Mouse (Mus musculus): ENCODE measurements around the gene Fosl2. TPM values are rescaled to one million over a fixed set of nuclear protein-coding genes. Genes with fewer than 3 reads are reported as not detected.

Gene Fosl2
- total RNA-seq, 2 experiments from 2014 or later, result 70.1 to 71.4 TPM

- peak; percentile 45 to 75 for DNase-seq (ENCODE audit: low spot score in 2 of 2)
Measured at GRCm38 (mm10) chr5:32133549-32134004, 2.0 kb upstream of the Fosl2 start.

GRCm38 (mm10) chr5:32134051-32134732 is 1.4 kb upstream of the Fosl2 start:
- peak in 1 of 2 experiments; percentile 15 for DNase-seq (ENCODE audit: low spot score in 2 of 2)

- no peak for DNase-seq (ENCODE audit: low spot score in 2 of 2)
Measured at GRCm38 (mm10) chr5:32134903-32135335, 682 bp upstream of the Fosl2 start.

GRCm38 (mm10) chr5:32136301-32136863 is 781 bp downstream of the Fosl2 start:
- peak; percentile 50 to 56 for DNase-seq (ENCODE audit: low spot score in 2 of 2)

- DNase-seq (ENCODE audit: low spot score in 2 of 2), result no peak
Measured at GRCm38 (mm10) chr5:32137106-32137522, 1.5 kb downstream of the Fosl2 start.

GRCm38 (mm10) chr5:32138446-32139195 is 3.0 kb downstream of the Fosl2 start:
- peak in 1 of 2 experiments; percentile 17 for DNase-seq (ENCODE audit: low spot score in 2 of 2)

GRCm38 (mm10) chr5:32139516-32140037 is 4.0 kb downstream of the Fosl2 start:
- DNase-seq (ENCODE audit: low spot score in 2 of 2), result peak in 1 of 2 experiments; percentile 82

- DNase-seq (ENCODE audit: low spot score in 2 of 2), result no peak
Measured at GRCm38 (mm10) chr5:32141899-32142298, 6.3 kb downstream of the Fosl2 start.

GRCm38 (mm10) chr5:32143433-32143970 is 7.9 kb downstream of the Fosl2 start:
- DNase-seq (ENCODE audit: low spot score in 2 of 2), result no peak

GRCm38 (mm10) chr5:32146281-32146680 is 10.7 kb downstream of the Fosl2 start:
- DNase-seq (ENCODE audit: low spot score in 2 of 2), result no peak

- no peak for DNase-seq (ENCODE audit: low spot score in 2 of 2)
Measured at GRCm38 (mm10) chr5:32148593-32148992, 13.0 kb downstream of the Fosl2 start.

- no peak for DNase-seq (ENCODE audit: low spot score in 2 of 2)
Measured at GRCm38 (mm10) chr5:32151244-32151643, 15.6 kb downstream of the Fosl2 start.

GRCm38 (mm10) chr5:32152725-32153417 is 17.3 kb downstream of the Fosl2 start:
- no peak for DNase-seq (ENCODE audit: low spot score in 2 of 2)

GRCm38 (mm10) chr5:32153418-32153740 is 17.8 kb downstream of the Fosl2 start:
- no peak for DNase-seq (ENCODE audit: low spot score in 2 of 2)

- DNase-seq (ENCODE audit: low spot score in 2 of 2), result no peak
Measured at GRCm38 (mm10) chr5:32153791-32154490, 18.3 kb downstream of the Fosl2 start.

- DNase-seq (ENCODE audit: low spot score in 2 of 2), result no peak
Measured at GRCm38 (mm10) chr5:32154931-32155688, 19.5 kb downstream of the Fosl2 start.

- no peak for DNase-seq (ENCODE audit: low spot score in 2 of 2)
Measured at GRCm38 (mm10) chr5:32155927-32156326, 20.3 kb downstream of the Fosl2 start.

GRCm38 (mm10) chr5:32163478-32164043 is 28.0 kb downstream of the Fosl2 start:
- DNase-seq (ENCODE audit: low spot score in 2 of 2), result no peak

- no peak for DNase-seq (ENCODE audit: low spot score in 2 of 2)
Measured at GRCm38 (mm10) chr5:32172188-32172587, 36.6 kb downstream of the Fosl2 start.

All from layer of hippocampus, adult 18-20 months (tissue).